Mouse (Mus musculus): ENCODE measurements around the gene Gm6176. TPM values are rescaled to one million over a fixed set of nuclear protein-coding genes. Genes with fewer than 3 reads are reported as not detected.
"Not testable (repeated sequence)": the region's sequence is repeated elsewhere in the genome, so short reads cannot be mapped to it uniquely, and the experiment has no call there.

Gm6176 gene
- not detected for total RNA-seq (2021)
- long read RNA-seq, experiment 1, result 0 reads
- long read RNA-seq, experiment 2, result 0 reads

DNA sequence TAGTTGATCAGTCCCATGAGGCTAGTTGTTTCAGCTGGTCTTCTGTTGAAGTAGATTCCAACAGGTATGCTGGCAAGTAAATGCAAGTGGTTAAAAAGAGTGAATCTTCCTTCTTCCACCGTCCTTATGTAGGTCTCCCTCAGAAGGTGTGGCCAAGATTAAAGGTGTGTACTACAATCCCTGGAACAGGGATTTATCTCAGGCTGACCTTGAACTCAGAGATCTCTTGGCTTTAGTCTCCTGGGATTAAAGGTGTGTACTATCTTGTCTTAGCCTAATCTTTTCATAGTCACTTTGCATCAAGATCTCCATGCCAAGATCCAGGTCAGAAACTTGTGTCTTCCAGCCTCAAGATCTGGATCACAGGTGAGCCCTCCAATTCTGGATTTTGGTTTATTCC is at the start of gene Gm6176:
Gene Gm6176 (minus strand): TSS at position 101 of the 400 bp plus-strand sequence.
- not testable (repeated sequence) for DNase-seq (ENCODE audit: low spot score in 2 of 2)

- DNase-seq (ENCODE audit: low spot score in 2 of 2), result not testable (repeated sequence)
Observed at GRCm38 (mm10) chr7:22068757-22069156, 12.7 kb upstream of the Gm6176 start, which contains the start of gene Vmn1r139. Vmn1r139 (plus strand) TSS chr7:22069057.

DNA sequence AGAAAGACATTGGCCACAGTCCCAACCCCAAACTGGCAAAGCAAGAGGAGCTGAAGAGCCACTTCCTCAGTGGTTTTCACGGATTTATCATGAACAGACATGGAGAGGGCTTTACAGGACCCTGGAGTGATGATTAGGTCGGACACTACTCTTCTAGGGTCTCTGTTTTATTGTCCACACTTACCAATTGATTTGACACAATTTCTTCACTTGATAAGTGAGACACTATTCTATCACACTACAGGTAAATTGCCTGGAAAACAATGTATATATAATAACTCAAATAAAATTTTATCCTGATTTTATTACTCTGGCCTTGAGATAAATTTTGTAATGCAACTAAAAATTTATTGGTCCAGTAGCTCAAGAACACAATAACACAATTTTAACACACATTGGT is 27.3 kb downstream of the Gm6176 start, which contains the start of gene Vmn1r138:
Gene Vmn1r138 (minus strand): TSS at position 101 of the 400 bp plus-strand sequence.
- not testable (repeated sequence) for DNase-seq (ENCODE audit: low spot score in 2 of 2)

Other genes with a start within 250 kb of the Gm6176 start
- not detected for gene Vmn1r135, start 224.0 kb downstream of the Gm6176 start, total RNA-seq (2021)
- not detected for gene Gm5725, start 212.0 kb downstream of the Gm6176 start, total RNA-seq (2021)
- not detected for gene Gm5891, start 135.0 kb downstream of the Gm6176 start, total RNA-seq (2021)
- gene Vmn1r137, start 61.7 kb downstream of the Gm6176 start, total RNA-seq (2021), result not detected
- gene Vmn1r138, start 27.4 kb downstream of the Gm6176 start, total RNA-seq (2021), result not detected
- gene Vmn1r139, start 12.8 kb upstream of the Gm6176 start, total RNA-seq (2021), result not detected
- not detected for gene Gm16451, start 61.9 kb upstream of the Gm6176 start, total RNA-seq (2021)
- not detected for gene Gm10666, start 78.4 kb upstream of the Gm6176 start, total RNA-seq (2021)
- not detected for gene Vmn1r142, start 107.7 kb upstream of the Gm6176 start, total RNA-seq (2021)
- not detected for gene Vmn1r143, start 133.1 kb upstream of the Gm6176 start, total RNA-seq (2021)
- not detected for gene Gm8653, start 145.0 kb upstream of the Gm6176 start, total RNA-seq (2021)
- not detected for gene Gm8453, start 173.2 kb upstream of the Gm6176 start, total RNA-seq (2021)